Mouse (Mus musculus) myocyte (in vitro differentiated cells): ENCODE data around the gene Gimap3.

Experiments
- E2F4 ChIP-seq: IDR thresholded peaks from one replicate; pipeline ENCODE4 v1.6.1; 2011; ENCODE audit warnings: mild to moderate bottlenecking, control low read depth, moderate library complexity; ENCODE audit not compliant: insufficient read depth
- MAX ChIP-seq: IDR thresholded peaks from one replicate; pipeline ENCODE4 v1.6.1; 2011; ENCODE audit warnings: low read depth, mild to moderate bottlenecking, control low read depth
- POLR2A ChIP-seq: IDR thresholded peaks from one replicate; pipeline ENCODE4 v1.6.1; 2011; ENCODE audit warnings: low read depth, mild to moderate bottlenecking, control low read depth, moderate library complexity; ENCODE audit not compliant: insufficient read length
- POLR2AphosphoS2 ChIP-seq: IDR thresholded peaks from one replicate; pipeline ENCODE4 v1.6.1; 2011; ENCODE audit warnings: low read depth, control low read depth; ENCODE audit not compliant: insufficient read length
- TCF12 ChIP-seq: IDR thresholded peaks from one replicate; pipeline ENCODE4 v1.6.1; 2011; ENCODE audit warnings: mild to moderate bottlenecking, control low read depth; ENCODE audit not compliant: poor library complexity, insufficient read depth, severe bottlenecking
- USF1 ChIP-seq: IDR thresholded peaks from one replicate; pipeline ENCODE4 v1.6.1; 2011; ENCODE audit warnings: low read depth, mild to moderate bottlenecking, control low read depth, moderate library complexity

DNA sequence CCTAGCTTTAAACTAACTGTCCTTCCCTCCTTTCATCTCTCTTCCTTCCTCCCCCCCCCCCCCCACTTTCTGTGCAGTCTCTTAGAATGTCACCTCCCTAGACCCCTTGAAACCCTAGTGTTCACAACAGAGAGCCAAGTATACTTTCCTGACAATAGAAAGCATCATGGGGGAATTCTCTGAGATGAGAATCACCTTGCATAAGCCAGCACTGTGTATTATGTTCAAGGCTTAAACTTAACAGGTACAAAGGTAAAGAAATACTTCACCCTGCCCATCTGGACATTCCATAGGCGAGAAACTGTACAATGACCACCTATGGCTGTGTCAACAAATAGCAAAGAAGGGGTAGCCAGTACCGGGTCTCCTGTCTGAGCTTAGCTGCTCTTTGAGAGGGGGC is 25.2 kb downstream of the Gimap3 start:
- no peak for TF ChIP-seq TCF12
- TF ChIP-seq MAX = no peak
- no peak for TF ChIP-seq POLR2A
- TF ChIP-seq E2F4 = no peak
- TF ChIP-seq POLR2AphosphoS2 = no peak
- no peak for TF ChIP-seq USF1
